Mouse (Mus musculus) c-Kit-positive CD71-negative TER-119-negative erythroid progenitor cells, embryonic 14.5 days (primary cell): ENCODE measurements around the gene Map1s.

ENCODE experiments used
- DNase-seq: peaks from one replicate; pipeline ENCODE4 v3.0.0-alpha.2; 2013; ENCODE audit warnings: low read depth

Gene Map1s

DNA sequence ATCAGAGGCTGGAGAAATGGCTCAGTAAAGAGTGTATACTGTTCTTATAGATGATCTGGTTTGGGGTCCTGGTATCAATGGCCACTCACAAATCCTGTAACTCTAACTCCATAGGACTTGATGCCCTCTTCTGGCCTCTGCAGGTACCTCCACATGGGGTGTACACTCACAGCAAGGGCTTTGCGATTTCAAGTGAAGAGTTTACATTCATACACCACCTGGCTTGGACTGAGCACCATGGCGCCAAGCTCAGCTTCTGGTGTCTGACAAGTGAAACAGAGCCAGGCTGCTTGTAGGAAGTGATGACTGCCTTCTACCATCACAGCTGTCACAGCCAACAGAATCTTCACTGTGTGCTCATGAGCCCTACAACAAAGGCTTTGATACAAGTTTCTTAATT lies 35.7 kb downstream of the Map1s start:
- no peak for DNase-seq

DNA sequence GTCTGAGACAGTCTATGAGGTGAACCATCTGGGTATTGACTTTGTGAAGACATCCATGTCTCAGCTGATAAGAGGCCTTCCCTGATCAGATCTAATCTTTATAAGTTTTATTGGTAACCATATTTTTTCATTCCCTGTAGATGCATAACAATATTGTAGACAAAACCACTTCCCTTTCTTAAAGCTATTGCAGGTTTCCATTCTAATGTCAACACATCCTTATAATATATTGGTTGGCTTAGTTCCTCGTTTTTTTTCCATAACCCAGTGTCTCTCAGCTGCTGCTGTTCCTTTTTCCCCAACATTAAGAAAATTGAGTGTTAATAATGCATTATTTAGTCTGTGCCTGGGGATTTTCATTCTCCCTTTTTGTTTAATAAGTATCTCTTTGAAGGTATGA lies 37.5 kb downstream of the Map1s start:
- no peak for DNase-seq

DNA sequence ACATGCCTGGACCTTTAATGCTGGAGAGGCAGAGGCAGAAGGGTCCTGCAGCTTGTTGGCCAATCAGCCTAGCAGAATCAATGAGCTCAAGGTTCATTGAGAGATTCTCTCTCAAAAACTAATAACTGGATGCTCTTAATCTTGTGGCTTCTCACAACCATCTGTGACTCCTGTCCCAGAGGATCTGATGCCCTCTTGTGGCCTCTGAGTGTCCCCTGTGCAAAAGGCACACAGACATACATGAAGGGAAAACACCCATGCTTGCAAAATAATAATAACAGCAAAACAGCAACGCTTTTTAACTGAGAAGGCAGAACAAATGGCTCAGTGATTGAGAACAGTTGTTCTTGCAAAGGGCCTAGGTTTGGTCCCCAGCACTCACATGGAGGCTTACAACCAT lies 44.1 kb downstream of the Map1s start:
- DNase-seq = no peak

DNA sequence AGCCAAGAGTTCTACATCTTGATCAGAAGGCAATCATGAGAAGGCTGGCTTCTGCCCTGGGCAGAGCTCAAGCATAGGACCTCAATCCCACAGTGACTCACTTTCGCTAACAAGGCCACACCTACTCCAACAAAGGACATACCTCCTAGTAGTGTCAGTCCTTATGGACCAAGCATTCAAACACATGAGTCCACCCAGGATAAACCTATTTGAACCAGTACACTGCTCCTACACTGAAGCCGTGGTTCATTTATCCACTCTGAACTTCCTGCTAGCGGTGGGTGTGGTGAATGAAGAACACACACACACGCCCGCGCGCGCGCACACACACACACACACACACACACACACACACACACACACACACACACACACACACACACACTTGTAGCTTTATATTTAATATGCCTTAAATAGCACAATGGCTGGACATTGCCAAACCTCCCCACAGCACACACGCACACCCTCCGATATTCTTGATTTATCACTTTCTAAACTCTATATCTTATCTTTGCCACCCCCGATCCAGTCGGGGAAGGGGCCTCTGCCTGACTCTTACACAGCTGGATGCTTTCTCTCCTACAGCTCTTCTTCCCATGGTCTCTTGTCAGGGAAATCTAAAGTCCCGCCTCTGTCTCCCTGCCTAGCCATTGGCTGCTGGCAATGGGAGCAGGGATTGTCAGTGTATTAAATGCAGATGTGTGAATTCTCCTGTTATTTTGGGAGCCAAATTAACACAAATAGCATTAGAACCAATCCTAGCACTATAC lies 55.2 kb downstream of the Map1s start:
- DNase-seq = no peak

DNA sequence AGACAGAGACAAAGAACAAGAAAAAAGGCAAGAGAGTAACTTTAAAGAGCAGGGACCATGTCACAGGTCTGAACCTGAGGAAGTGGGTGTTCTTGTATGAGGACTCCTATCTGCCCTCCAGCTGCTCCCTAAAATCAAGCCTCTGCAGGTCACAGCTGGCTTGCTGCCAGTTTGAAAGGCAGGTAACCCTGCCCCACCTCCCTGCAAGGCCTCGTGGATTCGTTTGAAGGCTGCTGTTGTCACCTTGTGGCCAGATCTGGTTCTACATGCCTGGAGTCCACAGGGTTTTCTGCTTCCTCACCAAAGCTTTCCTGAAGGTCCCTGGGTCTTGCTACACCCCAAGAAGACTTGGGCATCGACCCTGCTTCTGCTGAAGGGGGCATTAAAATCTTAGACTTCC lies 58.4 kb downstream of the Map1s start:
- peak; percentile 32 for DNase-seq

DNA sequence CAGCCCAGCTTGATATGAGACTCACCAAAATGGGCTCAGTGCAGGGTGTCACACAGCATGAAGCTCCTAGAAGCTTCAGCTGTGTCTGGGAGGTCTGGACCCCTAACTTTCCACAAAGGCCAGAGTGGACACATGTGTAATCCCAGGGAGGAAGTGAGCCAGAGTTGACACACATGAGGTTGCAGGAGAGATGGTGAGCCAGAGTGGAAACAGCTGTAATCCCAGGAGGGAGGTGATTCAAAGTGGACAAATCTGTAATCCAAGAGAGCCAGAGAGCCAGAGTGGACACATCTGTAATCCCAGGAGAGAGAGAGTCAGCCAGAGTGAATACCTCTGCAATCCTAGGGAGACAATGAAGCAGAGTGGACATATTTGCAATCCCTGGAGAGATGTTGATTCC lies 59.1 kb downstream of the Map1s start:
- DNase-seq = no peak
